Mouse (Mus musculus) induced T-regulatory cell, adult 2 months (primary cell): ENCODE measurements around the gene Trim80.
"Not testable (repeated sequence)": the region's sequence is repeated elsewhere in the genome, so short reads cannot be mapped to it uniquely, and the experiment has no call there.

Experiments
- DNase-seq: peaks from one replicate; pipeline ENCODE4 v3.0.0-alpha.2; 2012; ENCODE audit warnings: low read depth

Trim80 gene

GRCm38 (mm10) chr11:115427482-115428331 is 12.6 kb upstream of the Trim80 start:
- DNase-seq = peak; percentile 87

GRCm38 (mm10) chr11:115429307-115429706 is 11.0 kb upstream of the Trim80 start:
- DNase-seq = no peak

- DNase-seq = no peak
These were observed 9.8 kb upstream of the Trim80 start for GRCm38 (mm10) chr11:115430561-115430960.

- DNase-seq = no peak
These were observed 7.5 kb upstream of the Trim80 start for GRCm38 (mm10) chr11:115432814-115433213.

- DNase-seq = no peak
These were observed 7.0 kb upstream of the Trim80 start for GRCm38 (mm10) chr11:115433342-115433741.

- DNase-seq = no peak
These were observed 4.6 kb upstream of the Trim80 start for GRCm38 (mm10) chr11:115435596-115436337.

- no peak for DNase-seq
These were observed 2.7 kb upstream of the Trim80 start for GRCm38 (mm10) chr11:115437571-115438122.

GRCm38 (mm10) chr11:115439326-115439725 is 1.0 kb upstream of the Trim80 start:
- no peak for DNase-seq

GRCm38 (mm10) chr11:115441417-115441816 is 1.1 kb downstream of the Trim80 start:
- no peak for DNase-seq

GRCm38 (mm10) chr11:115446906-115447305 is 6.6 kb downstream of the Trim80 start:
- DNase-seq = no peak

GRCm38 (mm10) chr11:115447321-115447885 is 7.1 kb downstream of the Trim80 start:
- no peak for DNase-seq

- no peak for DNase-seq
These were observed 7.7 kb downstream of the Trim80 start for GRCm38 (mm10) chr11:115448075-115448474.

GRCm38 (mm10) chr11:115448998-115449397 is 8.7 kb downstream of the Trim80 start:
- DNase-seq = no peak

GRCm38 (mm10) chr11:115450176-115450575 is 9.8 kb downstream of the Trim80 start:
- no peak for DNase-seq

- peak; percentile 83 for DNase-seq
These were observed 11.5 kb downstream of the Trim80 start for GRCm38 (mm10) chr11:115451781-115452241.

GRCm38 (mm10) chr11:115452281-115452860 is 12.0 kb downstream of the Trim80 start:
- no peak for DNase-seq

GRCm38 (mm10) chr11:115453306-115453705 is 13.0 kb downstream of the Trim80 start:
- DNase-seq = no peak

- DNase-seq = not testable (repeated sequence)
These were observed 14.5 kb downstream of the Trim80 start for GRCm38 (mm10) chr11:115454822-115455221.

GRCm38 (mm10) chr11:115455619-115456018 is 15.3 kb downstream of the Trim80 start:
- DNase-seq = no peak

- DNase-seq = no peak
These were observed 15.8 kb downstream of the Trim80 start for GRCm38 (mm10) chr11:115456182-115456581.

- no peak for DNase-seq
These were observed 17.1 kb downstream of the Trim80 start for GRCm38 (mm10) chr11:115457405-115457804.

- DNase-seq = no peak
These were observed 20.6 kb downstream of the Trim80 start for GRCm38 (mm10) chr11:115460976-115461375.
